Mouse (Mus musculus) right cerebral cortex, postnatal 10 days (tissue): ENCODE measurements around the gene Snrpn.

Source experiments
- DNase-seq, 2 experiments: peaks; one replicate each; pipeline ENCODE4 v3.0.0; 2021; ENCODE audit warnings: low spot score in 2 of 2

The Snrpn gene

GRCm38 (mm10) chr7:60139742-60140480 lies at the start of gene Snrpn:
Gene Snrpn, minus strand, starts transcription at chr7:60140219.
- DNase-seq, result peak; percentile 21 to 39

DNA sequence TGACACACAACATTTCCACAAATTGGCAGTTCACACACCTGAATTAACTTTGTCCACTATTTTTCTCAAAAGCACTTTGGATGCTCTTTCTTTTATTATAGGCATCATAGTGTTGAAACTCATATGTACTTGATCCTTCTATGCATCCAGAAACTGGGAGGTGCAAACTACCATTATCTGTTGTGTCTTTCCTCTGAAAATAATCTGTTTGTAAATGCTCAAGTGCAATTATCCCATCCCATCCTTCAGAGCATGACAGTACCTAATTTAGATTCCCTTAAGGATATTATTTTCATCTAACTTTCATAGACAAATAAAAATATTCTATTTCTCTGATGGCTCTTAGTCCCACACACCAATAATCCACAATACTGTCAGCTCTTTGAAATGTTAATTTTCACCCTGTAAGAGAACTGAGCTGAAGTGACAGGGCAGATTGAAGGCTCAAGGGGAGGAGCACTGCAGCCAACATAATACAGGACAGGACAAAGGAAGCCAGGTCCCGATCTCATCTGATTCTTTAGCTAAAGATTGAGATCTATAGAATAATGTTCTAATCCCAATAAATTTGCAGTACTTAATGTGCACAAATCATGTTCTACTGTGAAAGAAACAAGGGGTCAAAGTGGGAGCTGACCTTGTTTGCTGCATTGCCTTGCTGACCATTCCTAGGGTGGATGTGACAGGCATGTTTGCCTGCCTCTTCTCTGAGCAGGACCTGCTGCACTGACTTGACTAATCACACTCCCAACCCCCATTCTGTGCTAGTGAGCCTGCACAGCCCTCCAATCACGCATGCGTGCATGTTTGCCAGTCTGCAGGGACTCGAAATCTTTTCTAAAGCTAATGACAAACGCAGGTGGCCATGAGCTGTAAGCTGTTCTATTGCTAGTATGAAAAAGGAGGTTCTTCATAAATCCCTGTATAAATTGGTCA lies 30.5 kb upstream of the Snrpn start:
- peak; percentile 65 to 71 for DNase-seq

GRCm38 (mm10) chr7:60125332-60125731 lies 14.7 kb downstream of the Snrpn start:
- no peak for DNase-seq

DNA sequence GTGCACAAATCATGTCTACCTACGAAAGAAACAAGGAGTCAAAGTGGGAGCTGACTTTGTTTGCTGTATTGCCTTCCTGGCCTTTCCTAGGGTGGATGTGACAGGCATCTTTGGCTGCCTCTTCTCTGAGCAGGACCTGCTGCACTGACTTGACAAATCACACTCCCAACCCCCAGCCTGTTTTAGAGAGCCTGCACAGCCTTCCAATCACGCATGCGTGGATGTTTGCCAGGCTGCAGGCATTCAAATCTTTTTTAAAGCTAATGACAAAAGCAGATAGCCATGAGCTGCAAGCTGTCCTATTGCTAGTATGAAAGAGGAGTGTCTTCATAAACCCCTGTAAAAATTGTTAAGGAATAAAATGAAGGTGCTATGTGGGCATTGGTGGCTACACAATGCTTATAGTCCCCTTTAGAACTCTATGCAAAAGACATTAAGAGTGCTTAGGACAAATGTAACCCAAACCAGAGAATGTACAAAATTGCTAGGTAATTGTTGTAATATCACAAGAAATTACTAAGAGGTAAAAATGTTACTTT lies 16.9 kb downstream of the Snrpn start:
- DNase-seq, result peak in 1 of 2 experiments; percentile 22

GRCm38 (mm10) chr7:60122434-60123085 lies 17.5 kb downstream of the Snrpn start:
- DNase-seq, result no peak

DNA sequence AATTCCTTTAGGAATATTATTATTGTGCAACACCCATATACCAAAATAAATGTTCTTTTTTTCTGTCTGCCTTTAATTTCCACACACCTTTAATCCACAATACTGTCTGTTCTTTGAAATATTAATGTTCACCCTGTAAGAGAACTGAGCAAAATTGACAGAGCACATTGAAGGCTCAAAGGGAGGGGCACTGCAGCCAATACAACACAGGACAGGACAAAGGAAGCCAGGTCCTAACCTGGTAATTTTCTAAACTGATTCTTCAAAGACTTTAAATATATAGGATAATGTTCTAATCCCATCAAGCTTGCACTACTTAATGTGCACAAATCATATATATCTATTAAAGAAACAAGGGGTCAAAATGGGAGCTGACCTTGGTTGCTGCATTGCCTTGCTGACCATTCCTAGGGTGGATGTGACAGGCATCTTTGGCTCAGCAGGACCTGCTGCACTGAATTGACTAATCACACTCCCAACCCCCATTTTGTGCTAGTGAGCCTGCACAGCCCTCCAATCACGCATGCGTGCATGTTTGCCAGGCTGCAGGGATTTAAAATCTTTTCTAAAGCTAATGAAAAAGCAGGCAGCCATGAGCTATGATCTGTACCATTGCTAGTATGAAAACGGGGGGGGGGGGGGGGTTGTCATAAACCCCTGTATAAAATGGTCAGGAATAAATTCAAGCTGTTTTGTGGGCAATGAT lies 42.7 kb downstream of the Snrpn start:
- DNase-seq, result peak; percentile 27 to 42

DNA sequence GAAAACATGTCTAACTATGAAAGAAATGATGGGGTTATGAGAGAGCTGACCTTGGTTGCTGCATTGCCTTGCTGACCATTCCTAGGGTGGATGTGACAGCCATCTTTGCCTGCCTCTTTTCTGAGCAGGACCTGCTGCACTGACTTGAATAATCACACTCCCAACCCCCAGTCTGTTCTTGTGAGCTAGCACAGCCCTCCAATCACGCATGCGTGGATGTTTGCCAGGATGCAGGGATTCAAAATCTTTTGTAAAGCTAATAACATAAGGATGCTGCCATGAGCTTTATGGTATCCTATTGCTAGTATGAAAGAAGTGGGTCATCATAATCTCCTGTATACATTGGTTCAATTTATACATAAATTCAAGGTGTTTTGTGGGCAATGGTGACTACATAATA lies 63.7 kb downstream of the Snrpn start:
- no peak for DNase-seq

DNA sequence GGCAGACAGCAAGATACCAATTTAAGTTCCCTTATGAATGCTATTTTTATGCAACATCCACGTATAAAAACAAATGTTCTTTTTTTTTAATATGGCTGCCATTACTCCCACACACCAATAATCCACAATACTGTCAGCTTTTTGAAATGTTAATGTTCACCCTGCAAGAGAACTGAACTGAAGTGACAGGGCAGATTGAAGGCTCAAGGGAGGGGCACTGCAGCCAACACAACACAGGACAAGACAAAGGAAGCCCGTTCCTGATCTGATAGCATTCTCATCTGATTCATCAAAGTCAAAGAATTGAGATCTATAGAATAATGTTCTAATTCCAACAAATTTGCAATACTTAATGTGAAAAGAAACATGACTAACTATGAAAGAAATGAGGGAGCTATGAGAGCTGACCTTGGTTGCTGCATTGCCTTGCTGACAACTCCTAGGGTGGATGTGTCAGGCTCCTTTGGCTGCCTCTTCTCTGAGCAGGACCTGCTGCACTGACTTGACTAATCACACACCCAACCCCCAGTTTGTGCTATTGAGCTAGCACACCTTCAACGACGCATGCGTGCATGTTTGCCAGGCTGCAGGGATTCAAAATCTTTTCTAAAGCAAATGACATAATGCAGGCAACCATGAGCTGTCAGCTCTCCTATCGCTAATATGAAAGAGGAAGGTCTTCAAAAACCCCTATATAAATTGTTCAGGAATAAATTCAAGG lies 92.4 kb downstream of the Snrpn start:
- DNase-seq, result peak; percentile 71 to 77

- DNase-seq, result no peak
Observed at GRCm38 (mm10) chr7:60013186-60013585, 126.8 kb downstream of the Snrpn start.

GRCm38 (mm10) chr7:60007727-60008360 lies 132.2 kb downstream of the Snrpn start:
- no peak for DNase-seq

DNA sequence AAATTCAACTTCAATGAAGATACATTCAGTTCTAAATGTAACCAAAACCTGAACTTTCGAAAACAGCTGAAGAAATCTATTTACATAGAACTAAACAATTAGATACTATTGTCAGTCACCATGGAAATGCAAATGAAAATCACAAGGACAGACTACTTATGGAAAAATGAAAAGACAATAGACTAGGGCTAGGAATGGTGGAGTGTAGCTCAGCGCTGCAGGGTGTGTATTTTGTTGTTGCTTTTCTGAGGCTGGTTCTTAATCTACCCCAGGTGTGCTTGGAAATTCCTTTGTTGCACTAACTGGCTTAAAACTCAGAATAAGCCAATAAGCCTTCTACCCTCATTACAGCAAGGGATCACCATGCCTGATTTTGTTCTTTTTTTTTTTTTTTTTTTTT lies 133.8 kb downstream of the Snrpn start:
- DNase-seq, result no peak

DNA sequence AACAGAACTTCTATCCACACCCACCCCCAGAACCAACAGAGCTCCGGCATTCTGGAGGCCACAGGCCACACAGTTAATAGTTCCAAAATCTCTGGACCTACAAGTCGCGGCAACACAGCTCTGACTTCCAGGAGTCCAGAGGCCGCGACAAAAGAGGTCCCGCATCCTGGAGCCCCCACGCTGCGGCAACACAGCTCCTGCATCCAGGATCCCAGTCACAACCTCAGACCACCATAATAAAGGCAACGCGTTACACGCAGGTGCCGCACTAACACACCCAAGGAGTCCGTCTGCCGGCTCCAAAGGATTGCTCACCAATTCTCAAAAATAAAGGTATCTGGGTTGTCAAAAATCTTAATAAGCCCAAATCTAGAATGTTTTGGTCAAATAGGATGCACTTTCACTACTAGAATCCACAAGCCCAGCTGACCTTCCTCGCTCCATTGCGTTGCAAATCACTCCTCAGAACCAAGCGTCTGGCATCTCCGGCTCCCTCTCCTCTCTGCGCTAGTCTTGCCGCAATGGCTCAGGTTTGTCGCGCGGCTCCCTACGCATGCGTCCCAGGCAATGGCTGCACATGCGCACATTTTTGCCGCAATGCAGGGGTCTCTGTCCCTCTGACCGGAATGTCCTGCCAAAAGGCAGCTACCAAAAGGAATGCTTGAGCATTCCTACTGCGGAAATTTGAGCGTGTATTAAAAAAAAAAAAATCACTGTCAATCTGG lies 135.3 kb downstream of the Snrpn start, which contains the start of the genes Snurf and Gm38393:
Snurf (minus strand) TSS at position 444 of the 725 bp plus-strand sequence.
Gm38393 (minus strand) TSS at position 459 of the 725 bp plus-strand sequence.
- peak; percentile 91 for DNase-seq

- DNase-seq, result peak; percentile 72 to 73
Observed at GRCm38 (mm10) chr7:60003921-60004605, 136.0 kb downstream of the Snrpn start.

- peak; percentile 75 to 84 for DNase-seq
Observed at GRCm38 (mm10) chr7:60003006-60003865, 136.8 kb downstream of the Snrpn start.

DNA sequence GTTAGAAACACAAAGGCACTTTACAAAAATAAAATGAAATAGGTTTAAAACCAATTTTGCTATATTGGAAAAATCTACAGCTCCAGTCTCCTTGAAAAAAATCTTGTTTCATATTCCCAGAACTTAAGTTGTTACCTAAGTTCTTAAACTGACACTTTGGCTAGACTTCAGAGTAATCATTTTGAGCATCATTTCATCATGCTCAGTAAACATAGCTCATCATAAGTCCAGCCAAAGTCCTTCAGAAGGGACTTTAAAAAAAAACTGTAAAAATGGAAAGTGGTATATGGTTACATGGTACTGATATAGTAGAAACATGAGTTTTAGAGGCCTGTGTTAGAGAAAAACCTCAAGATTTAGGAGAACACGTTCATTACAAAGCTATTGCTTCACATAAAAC lies 161.4 kb downstream of the Snrpn start:
- no peak for DNase-seq
